Mouse (Mus musculus) megakaryocyte-erythroid progenitor cell, adult 5-6 weeks (primary cell): ENCODE measurements at regions not wholly inside any gene's neighbourhood (a gene's known extent, or its start where the extent isn't known, plus 50 kb on each side); places are given as distances from the start of the nearest gene placed in this dataset.

Experiments
- ATAC-seq: replicated peaks from 2 replicates; pipeline ENCODE4 v1.8.0; 2016; ENCODE audit warnings: mild to moderate bottlenecking, inconsistent platforms; ENCODE audit not compliant: severe bottlenecking, poor library complexity, low FRiP score, low TSS enrichment

- ATAC-seq, result no peak
These were observed 180.0 kb downstream of the Tm2d1 start for GRCm38 (mm10) chr4:98203129-98203528.

DNA sequence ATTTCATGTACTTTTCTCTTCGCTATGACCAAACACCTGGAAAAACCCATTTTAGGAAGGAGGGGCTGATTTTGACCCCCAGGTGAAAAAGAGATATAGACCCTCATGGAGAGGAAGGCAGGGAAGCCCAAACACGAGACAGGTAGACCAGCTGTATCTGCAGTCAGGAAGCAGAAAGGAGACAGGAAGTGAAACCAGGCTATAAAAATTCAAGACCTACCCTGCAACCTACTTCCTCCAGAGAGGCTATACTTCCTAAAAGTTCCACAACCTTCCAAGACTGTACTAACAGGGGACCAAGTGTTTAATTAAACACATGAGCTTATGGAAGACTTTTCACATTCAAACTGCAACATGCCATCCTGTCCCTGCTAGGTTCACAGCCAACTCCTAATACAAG, 180.9 kb downstream of the Tm2d1 start:
- ATAC-seq, result no peak

- ATAC-seq, result peak; percentile 73
These were observed 182.0 kb downstream of the Tm2d1 start for GRCm38 (mm10) chr4:98201102-98201501.

DNA sequence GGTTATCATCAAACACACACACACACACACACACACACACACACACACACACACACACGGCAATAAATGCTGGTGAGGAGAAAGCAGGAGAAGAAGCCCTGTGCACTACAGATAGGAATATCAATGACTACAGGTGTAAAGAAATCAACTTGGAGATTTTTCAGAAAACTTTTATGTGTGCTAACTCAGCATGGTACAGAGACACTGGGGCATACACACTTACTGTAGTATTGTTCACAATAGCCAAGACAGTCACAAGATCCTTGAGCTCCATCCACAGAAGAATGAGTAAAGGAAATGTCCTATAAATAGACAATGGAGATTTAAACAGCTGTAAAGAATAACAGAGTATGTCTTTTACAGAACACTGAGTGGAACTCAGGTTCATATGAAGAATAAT, 182.4 kb downstream of the Tm2d1 start:
- ATAC-seq, result peak; percentile 58; the same call in 1 of the 2 replicates

DNA sequence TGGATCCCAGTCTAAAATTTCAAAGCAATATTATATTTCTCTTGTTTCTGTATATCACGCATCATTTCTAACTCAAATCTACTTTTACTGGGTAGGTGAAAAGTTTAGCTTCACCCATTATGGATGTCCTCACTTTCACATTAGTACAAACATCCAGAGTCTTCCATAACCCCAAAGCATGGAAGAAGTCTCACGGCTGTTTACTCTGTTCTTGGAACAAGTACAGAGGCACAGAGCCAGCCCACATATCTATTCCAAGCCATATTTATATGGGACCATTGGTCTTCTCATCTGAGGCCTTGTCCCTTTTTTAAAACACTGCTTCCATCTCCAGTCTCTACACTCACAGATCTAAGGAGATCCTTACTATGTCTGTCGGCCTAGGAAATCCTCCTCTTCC, 192.8 kb downstream of the Tm2d1 start:
- peak; percentile 53 for ATAC-seq

- ATAC-seq, result peak; percentile 96
These were observed 193.2 kb downstream of the Tm2d1 start for GRCm38 (mm10) chr4:98189894-98190293.

DNA sequence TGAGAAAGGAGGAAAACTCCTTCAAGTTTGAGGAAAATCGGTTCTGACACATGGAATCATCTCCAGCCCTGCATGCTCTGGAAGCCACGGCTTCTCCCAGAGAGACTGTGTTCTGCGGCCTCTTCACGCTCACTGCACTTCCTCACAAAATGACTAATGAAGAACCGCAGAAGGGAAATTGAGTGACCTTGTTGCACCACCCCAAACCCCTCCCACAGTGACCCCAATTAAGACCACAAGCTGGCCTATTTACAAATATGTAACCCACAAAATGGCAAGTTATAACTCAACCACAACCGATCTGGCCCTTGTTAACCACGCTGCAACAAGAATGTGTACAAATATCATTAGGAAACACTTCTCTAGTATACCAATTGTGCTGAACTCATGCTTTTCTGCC, 194.2 kb downstream of the Tm2d1 start:
- no peak for ATAC-seq

DNA sequence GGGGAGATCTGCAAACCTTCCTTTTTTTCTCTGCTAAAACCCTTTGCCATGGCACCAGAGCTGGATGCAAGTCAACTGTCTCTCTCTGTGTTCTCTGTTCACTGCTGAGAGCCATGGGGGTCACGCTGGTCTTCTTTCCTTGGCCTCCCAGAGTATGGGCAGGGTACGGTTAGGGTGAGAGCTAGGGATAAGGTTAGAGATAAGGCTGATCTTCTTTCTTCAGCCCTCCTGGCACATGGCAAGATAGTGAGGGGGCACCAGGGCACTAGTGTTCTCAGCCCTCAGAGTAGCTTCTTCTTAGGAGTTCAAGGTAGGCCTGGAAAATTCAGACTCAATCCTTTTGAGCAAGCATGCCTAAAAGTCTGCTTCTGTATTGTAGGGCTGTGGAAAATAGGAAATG, 196.1 kb downstream of the Tm2d1 start:
- ATAC-seq, result peak; percentile 62

DNA sequence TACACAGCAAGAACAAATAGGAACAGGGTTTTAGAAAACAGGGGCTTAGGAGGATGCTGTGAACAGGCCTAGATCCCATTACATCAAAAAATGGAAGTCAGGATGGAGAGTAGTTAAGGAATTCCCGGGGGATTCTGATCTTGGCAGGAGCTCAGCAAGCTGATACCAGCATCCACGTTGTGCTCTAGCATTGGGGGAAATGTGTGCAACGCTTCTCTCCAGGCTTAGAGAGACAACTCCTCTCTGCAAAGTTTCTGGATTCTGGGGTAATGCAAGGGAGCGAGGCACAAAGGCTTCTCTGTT, 201.1 kb downstream of the Tm2d1 start:
- ATAC-seq, result no peak

- no peak for ATAC-seq
These were observed 201.7 kb downstream of the Tm2d1 start for GRCm38 (mm10) chr4:98181185-98182052.

DNA sequence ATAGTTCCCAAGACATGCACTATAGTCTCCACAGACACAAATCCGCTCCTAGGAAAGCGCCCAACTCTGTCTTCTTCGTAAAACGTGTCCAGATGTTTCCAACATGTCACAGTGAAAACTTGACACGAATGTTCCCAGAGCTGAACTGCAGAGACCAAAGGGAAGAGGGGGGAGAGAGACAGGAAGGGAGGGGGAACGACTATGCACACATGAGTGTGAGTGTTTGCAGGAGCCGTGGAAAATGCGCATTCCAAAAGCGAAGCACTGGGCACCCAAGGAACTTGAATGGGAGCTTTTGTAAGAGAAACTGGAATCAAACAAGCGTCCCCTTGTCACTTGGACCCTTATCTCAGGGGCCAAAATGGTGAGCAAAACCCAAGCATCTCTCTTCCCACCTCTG, 202.8 kb downstream of the Tm2d1 start:
- no peak for ATAC-seq
